In the genomic region with DNA sequence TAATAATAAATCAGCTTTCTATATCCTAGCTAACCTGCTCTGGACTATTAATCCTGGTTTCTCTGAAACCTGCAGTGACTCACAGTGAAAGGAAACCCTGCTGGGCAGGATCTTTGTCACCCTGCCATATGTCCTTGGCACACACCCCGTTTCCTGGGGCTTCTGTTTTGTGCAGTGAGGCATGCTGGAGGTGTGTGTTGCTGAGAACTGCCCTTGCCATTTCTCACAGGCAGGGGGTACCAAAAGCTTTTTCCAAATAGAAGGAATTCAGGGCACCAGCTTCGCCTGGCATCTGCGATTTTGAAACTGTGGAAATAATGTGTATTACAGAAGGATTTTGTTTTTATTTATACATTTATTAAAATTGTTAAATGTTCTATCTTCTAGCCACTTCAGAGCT, we compare ENCODE assay signal across 8 mouse cellular contexts. TPM values are rescaled to one million over a fixed set of nuclear protein-coding genes. Genes with fewer than 3 reads are reported as not detected.
DNase-seq lines count a peak whose midpoint lies in the region; ATAC-seq lines count a peak whose summit lies in the region.

No protein-coding gene starts in this region.

- intact Hi-C loops in left cerebral cortex, postnatal 10 days (cut with DNase I) = no loop called here
- intact Hi-C loops in left cerebral cortex, postnatal 36 days (cut with DNase I) = no loop called here

- H3K9me3 ChIP-seq in forebrain, embryonic 16.5 days (ENCODE audit: control insufficient read depth, low read length) = peaks cover 8% of the 10 kb centered on the region; the same call in 1 of the 2 replicates
- no peaks in the 10 kb centered on the region for H3K9me3 ChIP-seq in forebrain, embryonic 11.5 days (ENCODE audit: control insufficient read depth, low read length)
- no peaks in the 10 kb centered on the region for H3K9me3 ChIP-seq in liver, embryonic 12.5 days (replicated peaks)

- no peak overlapping the region for H3K4me2 ChIP-seq in forebrain, embryonic 16.5 days (ENCODE audit: low read length)
- no peak overlapping the region for H3K4me2 ChIP-seq in forebrain, embryonic 11.5 days (ENCODE audit: low read depth, low read length, severe bottlenecking)
- no peak overlapping the region for H3K4me2 ChIP-seq in liver, embryonic 12.5 days

- H3K27me3 ChIP-seq in forebrain, embryonic 16.5 days (replicated peaks; ENCODE audit: control insufficient read depth, insufficient read depth, low read length) = no peaks in the 10 kb centered on the region
- no peaks in the 10 kb centered on the region for H3K27me3 ChIP-seq in forebrain, embryonic 11.5 days (ENCODE audit: control insufficient read depth, insufficient read depth, low read length)
- H3K27me3 ChIP-seq in liver, embryonic 12.5 days (replicated peaks) = no peaks in the 10 kb centered on the region

- 29% methylated on average over 3 of the region's 3 CpGs for WGBS in forebrain, embryonic 16.5 days
- WGBS in forebrain, embryonic 11.5 days = 64% methylated on average over 3 of the region's 3 CpGs
- 60% methylated on average over 3 of the region's 3 CpGs for WGBS in liver, embryonic 12.5 days (ENCODE audit: insufficient replicate concordance)

- ATAC-seq in forebrain, embryonic 16.5 days = 0 out of 2 replicates have a peak, but pooled peaks have one; percentile 50
- no peak for ATAC-seq in forebrain, embryonic 11.5 days (replicated peaks; ENCODE audit: low FRiP score)
- no peak for ATAC-seq in liver, embryonic 12.5 days

- H3K36me3 ChIP-seq in forebrain, embryonic 16.5 days (ENCODE audit: control insufficient read depth, insufficient read depth) = no peaks in the 10 kb centered on the region
- no peaks in the 10 kb centered on the region for H3K36me3 ChIP-seq in forebrain, embryonic 11.5 days (ENCODE audit: control insufficient read depth, insufficient read depth, low read length)
- H3K36me3 ChIP-seq in liver, embryonic 12.5 days = no peaks in the 10 kb centered on the region

- no peak overlapping the region for H3K4me3 ChIP-seq in forebrain, embryonic 16.5 days (replicated peaks; ENCODE audit: low read length)
- no peak overlapping the region for H3K4me3 ChIP-seq in forebrain, embryonic 11.5 days (ENCODE audit: low read depth, low read length)
- no peak overlapping the region for H3K4me3 ChIP-seq in liver, embryonic 12.5 days

- H3K27ac ChIP-seq in forebrain, embryonic 16.5 days (ENCODE audit: low read length) = no peak overlapping the region
- no peak overlapping the region for H3K27ac ChIP-seq in forebrain, embryonic 11.5 days (ENCODE audit: low read depth, low read length)
- no peak overlapping the region for H3K27ac ChIP-seq in liver, embryonic 12.5 days

- no peak overlapping the region for H3K9ac ChIP-seq in forebrain, embryonic 16.5 days (replicated peaks; ENCODE audit: low read depth, low read length)
- no peak overlapping the region for H3K9ac ChIP-seq in forebrain, embryonic 11.5 days (ENCODE audit: low read length)
- no peak overlapping the region for H3K9ac ChIP-seq in liver, embryonic 12.5 days

- DNase-seq in forebrain, embryonic 11.5 days (ENCODE audit: low spot score) = no peak
- DNase-seq in left cerebral cortex, postnatal 10 days (ENCODE audit: extremely low spot score in 1 of 2, low spot score in 2 of 2) = peak; percentile 31 to 53
- DNase-seq in left cerebral cortex, postnatal 36 days (ENCODE audit: low spot score in 2 of 2) = no peak
- DNase-seq in adrenal gland, postnatal 10 days = peak; percentile 80
- DNase-seq in gastrocnemius, postnatal 25 days = peak; percentile 15
- DNase-seq in left cerebral cortex, adult 18-20 months (ENCODE audit: low spot score in 2 of 2) = no peak

- no peaks in the 10 kb centered on the region for H3K4me1 ChIP-seq in forebrain, embryonic 16.5 days (replicated peaks; ENCODE audit: control insufficient read depth, insufficient read depth, low read length)
- H3K4me1 ChIP-seq in forebrain, embryonic 11.5 days (replicated peaks; ENCODE audit: control insufficient read depth, insufficient read depth, low read length) = no peaks in the 10 kb centered on the region
- H3K4me1 ChIP-seq in liver, embryonic 12.5 days = no peaks in the 10 kb centered on the region

RNA-seq across cellular contexts. Expression of gene Rapgef4, which starts 40.8 kb away (rescaled TPM):
- polyA plus RNA-seq in forebrain, embryonic 16.5 days (2015; fragmentation: Nextera tagmentation; extraction: Ambion mirVana) = 14.4 and 23.4 TPM in 2 replicates
- polyA plus RNA-seq in forebrain, embryonic 11.5 days (2014; fragmentation: Nextera tagmentation; extraction: Ambion mirVana) = 1.5 and 2.2 TPM in 2 replicates
- 100 to 1,000 TPM; 166 to 168 TPM for total RNA-seq in left cerebral cortex, postnatal 10 days (2021)
- total RNA-seq in left cerebral cortex, postnatal 36 days (2021) = 100 to 1,000 TPM; 419 to 456 TPM
- 100 to 1,000 TPM; 131 to 173 TPM for total RNA-seq in adrenal gland, postnatal 10 days (2021)
- 1 to 10 TPM; 1.8 to 2.3 TPM for total RNA-seq in gastrocnemius, postnatal 25 days (2021)
- polyA plus RNA-seq in liver, embryonic 12.5 days (2016; fragmentation: Nextera tagmentation; extraction: Ambion mirVana) = 3.6 and 3.8 TPM in 2 replicates
- 100 to 1,000 TPM; 460 to 461 TPM for total RNA-seq in left cerebral cortex, adult 18-20 months (2021)

Comparison
In these comparisons a context has a peak if more than half of its experiments do, and no peak if none do; other contexts are left out.
1. DNase-seq: peak in left cerebral cortex, postnatal 10 days (2 of 2), adrenal gland, postnatal 10 days (single experiment) and gastrocnemius, postnatal 25 days (single experiment); none in forebrain, embryonic 11.5 days (single experiment), left cerebral cortex, postnatal 36 days (0 of 2) and left cerebral cortex, adult 18-20 months (0 of 2).
2. RNA of gene Rapgef4, which starts 40.8 kb away (total RNA-seq): 460 to 461 TPM in left cerebral cortex, adult 18-20 months, 419 to 456 TPM in left cerebral cortex, postnatal 36 days, 131 to 173 TPM in adrenal gland, postnatal 10 days and 166 to 168 TPM in left cerebral cortex, postnatal 10 days; 1.8 to 2.3 TPM in gastrocnemius, postnatal 25 days; every median in the first group is over 10 times any median in the second.